ENCODE assay signal across 13 mouse cellular contexts in the genomic region with DNA sequence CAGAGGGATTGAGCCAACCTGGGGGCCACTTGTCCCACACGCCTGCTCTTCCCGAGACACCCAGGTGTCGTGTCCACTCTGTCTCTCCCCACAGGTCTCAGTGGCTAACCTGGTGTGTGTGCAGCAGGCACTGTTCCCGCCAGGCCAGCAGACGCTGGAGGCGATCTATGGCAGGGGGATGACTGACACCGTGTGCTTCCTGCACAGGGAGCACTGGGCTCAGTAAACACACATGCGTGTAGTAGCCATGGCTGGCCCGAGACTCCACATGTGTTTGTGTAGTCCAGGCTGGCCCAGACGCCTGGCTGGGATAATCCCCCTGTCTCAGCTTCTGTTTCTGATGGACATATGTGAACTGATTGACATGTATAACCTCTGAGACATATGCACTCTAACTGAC. TPM values are rescaled to one million over a fixed set of nuclear protein-coding genes. Genes with fewer than 3 reads are reported as not detected.
A peak's percentile ranks its signal among the peaks of the same experiment; 100 is the strongest.
DNase-seq lines count a peak whose midpoint lies in the region; ATAC-seq and TF ChIP-seq lines count a peak whose summit lies in the region.
"Had no signal": no experiment of that assay in that cellular context is flagged by ENCODE, and none has a peak within 500 bp of the region (broad histone marks: within the 10 kb centered on the region; RNA-seq: fewer than 3 reads in every experiment).

No protein-coding gene starts in this region.

- no peaks in the 10 kb centered on the region for H3K9me3 ChIP-seq in kidney, postnatal 0 days (replicated peaks; ENCODE audit: low read length)
- peaks cover 24% of the 10 kb centered on the region for H3K9me3 ChIP-seq in kidney, embryonic 16.5 days (ENCODE audit: low read length)
- H3K9me3 ChIP-seq in embryonic facial prominence, embryonic 15.5 days (replicated peaks) = no peaks in the 10 kb centered on the region
- peaks cover 27% of the 10 kb centered on the region for H3K9me3 ChIP-seq in limb, embryonic 12.5 days
- H3K9me3 ChIP-seq in neural tube, embryonic 13.5 days = peaks cover 25% of the 10 kb centered on the region

- no peaks in the 10 kb centered on the region for H3K36me3 ChIP-seq in kidney, postnatal 0 days (ENCODE audit: insufficient read depth, low read length)
- H3K36me3 ChIP-seq in kidney, embryonic 16.5 days (ENCODE audit: insufficient read depth, low read length) = no peaks in the 10 kb centered on the region
- H3K36me3 ChIP-seq in embryonic facial prominence, embryonic 15.5 days = no peaks in the 10 kb centered on the region
- no peaks in the 10 kb centered on the region for H3K36me3 ChIP-seq in limb, embryonic 12.5 days
- H3K36me3 ChIP-seq in neural tube, embryonic 13.5 days = no peaks in the 10 kb centered on the region
- H3K36me3 ChIP-seq: liver, embryonic 15.5 days had no signal

- no peaks in the 10 kb centered on the region for H3K4me1 ChIP-seq in kidney, postnatal 0 days (replicated peaks; ENCODE audit: insufficient read depth, low read length)
- H3K4me1 ChIP-seq in kidney, embryonic 16.5 days (ENCODE audit: insufficient read depth, low read length) = no peaks in the 10 kb centered on the region
- no peaks in the 10 kb centered on the region for H3K4me1 ChIP-seq in embryonic facial prominence, embryonic 15.5 days
- no peaks in the 10 kb centered on the region for H3K4me1 ChIP-seq in limb, embryonic 12.5 days (replicated peaks)
- H3K4me1 ChIP-seq in neural tube, embryonic 13.5 days (replicated peaks) = no peaks in the 10 kb centered on the region
- H3K4me1 ChIP-seq: liver, embryonic 15.5 days had no signal

- no peak overlapping the region for H3K9ac ChIP-seq in kidney, postnatal 0 days (ENCODE audit: low read depth, low read length)
- no peak overlapping the region for H3K9ac ChIP-seq in kidney, embryonic 16.5 days (replicated peaks; ENCODE audit: low read length)
- no peak overlapping the region for H3K9ac ChIP-seq in embryonic facial prominence, embryonic 15.5 days
- no peak overlapping the region for H3K9ac ChIP-seq in limb, embryonic 12.5 days (replicated peaks)
- no peak overlapping the region for H3K9ac ChIP-seq in neural tube, embryonic 13.5 days
- H3K9ac ChIP-seq: liver, embryonic 15.5 days had no signal

- TF ChIP-seq CTCF in kidney, postnatal 0 days (IDR thresholded peaks at IDR 0.05; ENCODE audit: low read depth) = no peak

- H3K4me3 ChIP-seq in kidney, postnatal 0 days (replicated peaks; ENCODE audit: low read depth, low read length) = no peak overlapping the region
- H3K4me3 ChIP-seq in kidney, embryonic 16.5 days (ENCODE audit: low read length) = no peak overlapping the region
- no peak overlapping the region for H3K4me3 ChIP-seq in embryonic facial prominence, embryonic 15.5 days (replicated peaks)
- no peak overlapping the region for H3K4me3 ChIP-seq in limb, embryonic 12.5 days (replicated peaks)
- H3K4me3 ChIP-seq in neural tube, embryonic 13.5 days = no peak overlapping the region
- H3K4me3 ChIP-seq: liver, embryonic 15.5 days had no signal

- no peak for DNase-seq in kidney, postnatal 0 days (ENCODE audit: low spot score)
- no peak for DNase-seq in left cerebral cortex, adult 8-10 months (ENCODE audit: low spot score in 2 of 2)
- DNase-seq in spleen, postnatal 4 days (ENCODE audit: low spot score in 2 of 2) = no peak
- DNase-seq: heart, postnatal 4 days; kidney, postnatal 4 days; thymus, postnatal 14 days had no signal

- H3K27ac ChIP-seq in kidney, postnatal 0 days = no peak overlapping the region
- H3K27ac ChIP-seq in kidney, embryonic 16.5 days (ENCODE audit: low read length) = no peak overlapping the region
- H3K27ac ChIP-seq in embryonic facial prominence, embryonic 15.5 days (replicated peaks) = no peak overlapping the region
- H3K27ac ChIP-seq in limb, embryonic 12.5 days = no peak overlapping the region
- no peak overlapping the region for H3K27ac ChIP-seq in neural tube, embryonic 13.5 days (replicated peaks)
- H3K27ac ChIP-seq: liver, embryonic 15.5 days had no signal

- H3K27me3 ChIP-seq in kidney, postnatal 0 days (ENCODE audit: insufficient read depth, low read length) = no peaks in the 10 kb centered on the region
- H3K27me3 ChIP-seq in kidney, embryonic 16.5 days (ENCODE audit: insufficient read depth, low read length) = no peaks in the 10 kb centered on the region
- H3K27me3 ChIP-seq in embryonic facial prominence, embryonic 15.5 days = no peaks in the 10 kb centered on the region
- H3K27me3 ChIP-seq in limb, embryonic 12.5 days = no peaks in the 10 kb centered on the region
- H3K27me3 ChIP-seq in neural tube, embryonic 13.5 days = no peaks in the 10 kb centered on the region
- H3K27me3 ChIP-seq: liver, embryonic 15.5 days had no signal

- ATAC-seq in kidney, postnatal 0 days (replicated peaks; ENCODE audit: low FRiP score, low read depth) = peak; percentile 23; the same call in 1 of the 2 replicates
- no peak for ATAC-seq in kidney, embryonic 16.5 days (ENCODE audit: low FRiP score, low TSS enrichment)
- peak; percentile 6; the same call in 1 of the 2 replicates for ATAC-seq in embryonic facial prominence, embryonic 15.5 days (ENCODE audit: insufficient number of reproducible peaks, low FRiP score, low TSS enrichment, low read depth)
- peak; percentile 23; the same call in 1 of the 2 replicates for ATAC-seq in limb, embryonic 12.5 days (ENCODE audit: insufficient number of reproducible peaks, insufficient read depth, low FRiP score, low TSS enrichment, low read depth)
- ATAC-seq in neural tube, embryonic 13.5 days (ENCODE audit: low read depth) = peak; percentile 41; the same call in 1 of the 2 replicates

- no peak overlapping the region for H3K4me2 ChIP-seq in kidney, postnatal 0 days (ENCODE audit: low read length)
- H3K4me2 ChIP-seq in kidney, embryonic 16.5 days (replicated peaks; ENCODE audit: low read depth, low read length) = no peak overlapping the region
- H3K4me2 ChIP-seq in embryonic facial prominence, embryonic 15.5 days (replicated peaks) = no peak overlapping the region
- H3K4me2 ChIP-seq in limb, embryonic 12.5 days = no peak overlapping the region
- H3K4me2 ChIP-seq in neural tube, embryonic 13.5 days = no peak overlapping the region
- H3K4me2 ChIP-seq: liver, embryonic 15.5 days had no signal

- 95% methylated on average over 10 of the region's 10 CpGs for WGBS in kidney, postnatal 0 days
- WGBS in kidney, embryonic 16.5 days = 94% methylated on average over 10 of the region's 10 CpGs
- WGBS in embryonic facial prominence, embryonic 15.5 days = 93% methylated on average over 10 of the region's 10 CpGs
- 96% methylated on average over 10 of the region's 10 CpGs for WGBS in limb, embryonic 12.5 days
- 96% methylated on average over 10 of the region's 10 CpGs for WGBS in neural tube, embryonic 13.5 days

RNA-seq across cellular contexts. Expression of gene Gm7247, which starts 22.8 kb away (rescaled TPM):
- polyA plus RNA-seq in kidney, postnatal 0 days (2015; fragmentation: Nextera tagmentation; extraction: Ambion mirVana) = not detected in 2 replicates
- polyA plus RNA-seq in kidney, embryonic 16.5 days (2015; fragmentation: Nextera tagmentation; extraction: Ambion mirVana) = not detected in 2 replicates
- not detected in 2 replicates for polyA plus RNA-seq in embryonic facial prominence, embryonic 15.5 days (2015; fragmentation: Nextera tagmentation; extraction: Ambion mirVana)
- polyA plus RNA-seq in limb, embryonic 12.5 days (2016; fragmentation: Nextera tagmentation; extraction: Ambion mirVana) = not detected in 2 replicates
- not detected in 2 replicates for polyA plus RNA-seq in neural tube, embryonic 13.5 days (2015; fragmentation: Nextera tagmentation; extraction: Ambion mirVana)
- total RNA-seq in left cerebral cortex, adult 8-10 months (2022) = not detected
- total RNA-seq: ES-E14; heart, postnatal 4 days had no signal
- polyA plus RNA-seq: gonadal fat pad, adult 2 months; liver, embryonic 15.5 days had no signal

RNA-seq across cellular contexts. Expression of gene Vmn2r88, which starts 26.3 kb away (rescaled TPM):
- not detected in 2 replicates for polyA plus RNA-seq in kidney, postnatal 0 days (2015; fragmentation: Nextera tagmentation; extraction: Ambion mirVana)
- not detected in 2 replicates for polyA plus RNA-seq in kidney, embryonic 16.5 days (2015; fragmentation: Nextera tagmentation; extraction: Ambion mirVana)
- not detected in 2 replicates for polyA plus RNA-seq in embryonic facial prominence, embryonic 15.5 days (2015; fragmentation: Nextera tagmentation; extraction: Ambion mirVana)
- not detected in 2 replicates for polyA plus RNA-seq in limb, embryonic 12.5 days (2016; fragmentation: Nextera tagmentation; extraction: Ambion mirVana)
- not detected in 2 replicates for polyA plus RNA-seq in neural tube, embryonic 13.5 days (2015; fragmentation: Nextera tagmentation; extraction: Ambion mirVana)
- not detected for total RNA-seq in left cerebral cortex, adult 8-10 months (2022)
- total RNA-seq: ES-E14; heart, postnatal 4 days had no signal
- polyA plus RNA-seq: gonadal fat pad, adult 2 months; liver, embryonic 15.5 days had no signal
